Mouse (Mus musculus) left cerebral cortex, postnatal 4 days (tissue): ENCODE measurements around the gene Nqo1. TPM values are rescaled to one million over a fixed set of nuclear protein-coding genes. Genes with fewer than 3 reads are reported as not detected.

ENCODE experiments used
- total RNA-seq, 2 experiments: library from RNA; stranded (reverse); gene quantifications; 2 replicates each; pipeline ENCODE4 v1.2.3; 2021

Nqo1 gene
- total RNA-seq, 2 experiments from 2014 or later: 2.5 to 2.7 TPM

Other genes with a start within 250 kb of the Nqo1 start
- gene Nfat5, start 109.7 kb downstream of the Nqo1 start, total RNA-seq: 10 to 100 TPM; 38.6 to 40.6 TPM
- gene Nob1, start 21.8 kb upstream of the Nqo1 start, total RNA-seq: 10 to 100 TPM; 41.8 to 45.6 TPM
- 10 to 100 TPM; 37.3 to 41.5 TPM for gene Wwp2, start 33.2 kb upstream of the Nqo1 start, total RNA-seq
- gene Psmd7, start 185.3 kb upstream of the Nqo1 start, total RNA-seq: 100 to 1,000 TPM; 118 to 121 TPM